Mouse (Mus musculus) liver, embryonic 14.5 days (tissue): ENCODE results near the gene Fam19a3.

ENCODE experiments used
- CTCF ChIP-seq: IDR thresholded peaks from 2 replicates; pipeline ENCODE4 v1.5.1; 2016; ENCODE audit warnings: antibody characterized with exemption, low read depth, control low read depth
- EP300 ChIP-seq: IDR thresholded peaks from 2 replicates; pipeline ENCODE4 v1.6.1; 2016; ENCODE audit warnings: antibody characterized with exemption, low read depth

DNA sequence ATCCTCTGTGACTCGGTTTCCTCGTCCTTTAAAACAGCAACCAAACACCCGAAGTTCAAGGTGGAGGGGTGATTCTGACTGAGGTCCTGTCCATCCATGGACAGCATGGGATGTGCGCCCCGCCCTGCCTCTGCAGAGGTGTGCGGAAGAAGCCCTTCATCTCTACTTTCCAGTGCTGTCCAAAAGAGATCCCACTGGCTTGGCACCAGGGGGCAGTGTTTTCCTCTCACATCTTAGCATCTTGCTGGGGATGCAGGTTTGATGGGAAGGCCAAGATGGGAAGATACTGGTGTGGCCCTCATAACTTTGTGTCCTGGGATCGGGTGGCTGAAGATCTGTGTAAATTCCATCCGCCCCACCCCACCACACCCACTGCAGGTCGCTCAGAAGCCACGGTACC lies 11.6 kb downstream of the Fam19a3 start:
- TF ChIP-seq CTCF = peak; percentile 84
- TF ChIP-seq EP300 = no peak
